Mouse (Mus musculus) spleen, postnatal 10 days (tissue): Measurements from ENCODE around the gene Tmem176b.

Source experiments
- DNase-seq, 2 experiments: peaks; one replicate each; pipeline ENCODE4 v3.0.0; 2021 to 2022; ENCODE audit warnings: low spot score in 2 of 2

The Tmem176b gene

GRCm38 (mm10) chr6:48787867-48788266 lies 53.4 kb downstream of the Tmem176b start:
- no peak for DNase-seq

GRCm38 (mm10) chr6:48785601-48786000 lies 55.7 kb downstream of the Tmem176b start:
- no peak for DNase-seq

- DNase-seq = no peak
Observed at GRCm38 (mm10) chr6:48785189-48785588, 56.1 kb downstream of the Tmem176b start.

GRCm38 (mm10) chr6:48784406-48784805 lies 56.9 kb downstream of the Tmem176b start:
- no peak for DNase-seq
